21 mouse cellular contexts compared by ENCODE assay signal in the genomic region with DNA sequence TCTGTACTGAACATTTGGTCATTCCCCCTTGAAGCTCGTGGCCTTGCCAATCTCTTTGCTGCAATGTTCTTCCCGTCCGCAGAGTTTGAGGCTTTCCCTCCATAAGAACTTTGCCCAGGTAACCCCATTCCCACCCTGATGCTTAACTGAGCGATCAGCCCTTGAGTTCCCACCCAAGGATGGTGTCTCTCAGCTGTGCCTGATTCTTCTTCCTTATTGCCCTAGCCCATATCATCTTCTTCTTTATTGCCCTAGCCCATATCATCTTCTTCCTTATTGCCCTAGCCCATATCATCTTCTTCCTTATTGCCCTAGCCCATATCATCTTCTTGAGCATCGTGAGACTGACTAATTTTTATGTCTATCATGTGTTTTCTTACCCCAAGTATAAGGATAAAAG.
A peak's percentile ranks its signal among the peaks of the same experiment; 100 is the strongest.
DNase-seq lines count a peak whose midpoint lies in the region; ATAC-seq lines count a peak whose summit lies in the region.
"Had no signal": no experiment of that assay in that cellular context is flagged by ENCODE, and none has a peak within 500 bp of the region (broad histone marks: within the 10 kb centered on the region; RNA-seq: fewer than 3 reads in every experiment).

No protein-coding gene starts in this region.

- H3K36me3 ChIP-seq in intestine, embryonic 15.5 days = no peaks in the 10 kb centered on the region
- no peaks in the 10 kb centered on the region for H3K36me3 ChIP-seq in intestine, embryonic 16.5 days (ENCODE audit: control insufficient read depth, insufficient read depth, low read length)
- H3K36me3 ChIP-seq in forebrain, embryonic 10.5 days (replicated peaks) = no peaks in the 10 kb centered on the region
- H3K36me3 ChIP-seq: embryonic facial prominence, embryonic 13.5 days; embryonic facial prominence, embryonic 15.5 days; forebrain, embryonic 15.5 days had no signal

- H3K9me3 ChIP-seq in intestine, embryonic 15.5 days = no peaks in the 10 kb centered on the region
- H3K9me3 ChIP-seq in intestine, embryonic 16.5 days (ENCODE audit: control insufficient read depth, low read length) = no peaks in the 10 kb centered on the region
- H3K9me3 ChIP-seq in forebrain, embryonic 10.5 days = no peaks in the 10 kb centered on the region
- H3K9me3 ChIP-seq: embryonic facial prominence, embryonic 13.5 days; embryonic facial prominence, embryonic 15.5 days; forebrain, embryonic 13.5 days; forebrain, embryonic 15.5 days had no signal

- no peak overlapping the region for H3K27ac ChIP-seq in intestine, embryonic 15.5 days
- H3K27ac ChIP-seq in intestine, embryonic 16.5 days (ENCODE audit: low read length) = no peak overlapping the region
- no peak overlapping the region for H3K27ac ChIP-seq in forebrain, embryonic 10.5 days
- H3K27ac ChIP-seq: embryonic facial prominence, embryonic 13.5 days; embryonic facial prominence, embryonic 15.5 days; forebrain, embryonic 13.5 days; forebrain, embryonic 15.5 days had no signal

- no peak overlapping the region for H3K4me2 ChIP-seq in intestine, embryonic 15.5 days (replicated peaks)
- H3K4me2 ChIP-seq in intestine, embryonic 16.5 days (ENCODE audit: low read depth, low read length) = no peak overlapping the region
- H3K4me2 ChIP-seq: embryonic facial prominence, embryonic 13.5 days; embryonic facial prominence, embryonic 15.5 days; forebrain, embryonic 13.5 days; forebrain, embryonic 15.5 days had no signal

- no peaks in the 10 kb centered on the region for H3K27me3 ChIP-seq in intestine, embryonic 15.5 days (replicated peaks)
- no peaks in the 10 kb centered on the region for H3K27me3 ChIP-seq in intestine, embryonic 16.5 days (replicated peaks; ENCODE audit: control insufficient read depth, insufficient read depth, low read length)
- H3K27me3 ChIP-seq in forebrain, embryonic 10.5 days (ENCODE audit: poor library complexity, severe bottlenecking) = no peaks in the 10 kb centered on the region
- H3K27me3 ChIP-seq: embryonic facial prominence, embryonic 13.5 days; embryonic facial prominence, embryonic 15.5 days; forebrain, embryonic 13.5 days; forebrain, embryonic 15.5 days had no signal

- no peaks in the 10 kb centered on the region for H3K4me1 ChIP-seq in intestine, embryonic 15.5 days (replicated peaks)
- no peaks in the 10 kb centered on the region for H3K4me1 ChIP-seq in intestine, embryonic 16.5 days (ENCODE audit: control insufficient read depth, insufficient read depth, low read length)
- H3K4me1 ChIP-seq in forebrain, embryonic 10.5 days = no peaks in the 10 kb centered on the region
- H3K4me1 ChIP-seq: embryonic facial prominence, embryonic 13.5 days; embryonic facial prominence, embryonic 15.5 days; forebrain, embryonic 13.5 days; forebrain, embryonic 15.5 days had no signal

- DNase-seq in large intestine, adult 2 months (ENCODE audit: low read depth, low spot score) = peak; percentile 18
- no peak for DNase-seq in lung, postnatal 36 days
- DNase-seq in layer of hippocampus, postnatal 10 days (ENCODE audit: low spot score in 2 of 2) = no peak
- no peak for DNase-seq in forebrain, embryonic 10.5 days (ENCODE audit: extremely low spot score, low spot score)
- DNase-seq: adrenal gland, adult 2 months; adrenal gland, postnatal 14 days; adrenal gland, postnatal 36 days; cerebellum, adult 11-12 months; cerebellum, adult 2 months; cerebellum, adult 9-11 months; cerebellum, postnatal 14 days; cerebellum, postnatal 36 days; embryo, embryonic 11 days; forebrain, postnatal 0 days had no signal

- no peak overlapping the region for H3K4me3 ChIP-seq in intestine, embryonic 15.5 days (replicated peaks)
- no peak overlapping the region for H3K4me3 ChIP-seq in intestine, embryonic 16.5 days (ENCODE audit: low read length)
- no peak overlapping the region for H3K4me3 ChIP-seq in forebrain, embryonic 10.5 days
- H3K4me3 ChIP-seq: embryonic facial prominence, embryonic 13.5 days; embryonic facial prominence, embryonic 15.5 days; erythroblast, embryonic 14.5 days; forebrain, embryonic 13.5 days; forebrain, embryonic 15.5 days had no signal

- peak; percentile 96 for ATAC-seq in intestine, embryonic 15.5 days
- ATAC-seq in intestine, embryonic 16.5 days = peak; percentile 98
- ATAC-seq: forebrain, embryonic 13.5 days; forebrain, embryonic 15.5 days; forebrain, postnatal 0 days had no signal

- 59% methylated on average over 5 of the region's 5 CpGs for WGBS in intestine, embryonic 15.5 days
- WGBS in intestine, embryonic 16.5 days = 60% methylated on average over 5 of the region's 5 CpGs
- 29% methylated on average over 5 of the region's 5 CpGs for WGBS in large intestine, adult 2 months
- 91% methylated on average over 5 of the region's 5 CpGs for WGBS in forebrain, embryonic 10.5 days

- H3K9ac ChIP-seq in intestine, embryonic 15.5 days = no peak overlapping the region
- no peak overlapping the region for H3K9ac ChIP-seq in intestine, embryonic 16.5 days (ENCODE audit: low read depth, low read length)
- H3K9ac ChIP-seq: embryonic facial prominence, embryonic 13.5 days; embryonic facial prominence, embryonic 15.5 days; forebrain, embryonic 13.5 days; forebrain, embryonic 15.5 days; forebrain, postnatal 0 days had no signal
